Mouse (Mus musculus): ENCODE measurements around the gene Mosmo. TPM values are rescaled to one million over a fixed set of nuclear protein-coding genes. Genes with fewer than 3 reads are reported as not detected.
"Not testable (repeated sequence)": the region's sequence is repeated elsewhere in the genome, so short reads cannot be mapped to it uniquely, and the experiment has no call there.

Mosmo gene
- total and polyA plus RNA-seq, 3 experiments = 30.4 to 127 (median 44.5) TPM

- H3K27me3 ChIP-seq (ENCODE audit: insufficient read depth, low read length) = no peaks in the 10 kb centered on the region
- ATAC-seq (ENCODE audit: extremely low read depth, insufficient number of reproducible peaks, low FRiP score, poor library complexity, severe bottlenecking) (peak; percentile 72), DNase-seq (ENCODE audit: low spot score) (no peak)
- no peak; the same call in 1 of the 2 replicates for TF ChIP-seq TAL1 (conservative IDR thresholded peaks at IDR 0.05; ENCODE audit: low read depth, low read length)
- TF ChIP-seq GATA2 (IDR thresholded peaks at IDR 0.05; ENCODE audit: borderline replicate concordance, low read depth, low read length) = no peak
- TF ChIP-seq POLR2AphosphoS5 (IDR thresholded peaks at IDR 0.05; ENCODE audit: insufficient replicate concordance, low read depth, low read length) = no peak
- no peak for TF ChIP-seq GATA1 (IDR thresholded peaks at IDR 0.05; ENCODE audit: borderline replicate concordance, low read length)
- no peak for TF ChIP-seq CTCF (IDR thresholded peaks at IDR 0.05; ENCODE audit: low read depth, low read length)
- H3K9me3 ChIP-seq (replicated peaks) = no peaks in the 10 kb centered on the region
- H3K4me3 ChIP-seq (ENCODE audit: low read depth, low read length) = no peak overlapping the region
- H3K4me1 ChIP-seq (ENCODE audit: insufficient read depth, low read depth, low read length) = peaks cover 59% of the 10 kb centered on the region
- H3K36me3 ChIP-seq (replicated peaks) = peaks cover 48% of the 10 kb centered on the region
Measured at GRCm38 (mm10) chr7:120695641-120696040, 18.2 kb downstream of the Mosmo start.

- TF ChIP-seq GATA1 (IDR thresholded peaks at IDR 0.05; ENCODE audit: borderline replicate concordance, low read length) = no peak
- Histone ChIP-seq H3K4me3 (ENCODE audit: low read depth, low read length) (peak overlapping the region; percentile 18; the same call in 1 of the 2 replicates), H3K9me3 (replicated peaks) (no peaks in the 10 kb centered on the region), H3K27me3 (ENCODE audit: insufficient read depth, low read length) (no peaks in the 10 kb centered on the region), H3K4me1 (ENCODE audit: insufficient read depth, low read depth, low read length) (peaks cover 63% of the 10 kb centered on the region), H3K36me3 (replicated peaks) (peaks cover 49% of the 10 kb centered on the region)
- ATAC-seq (ENCODE audit: extremely low read depth, insufficient number of reproducible peaks, low FRiP score, poor library complexity, severe bottlenecking) (no peak), DNase-seq (ENCODE audit: low spot score) (no peak)
Measured at GRCm38 (mm10) chr7:120696331-120696730, 18.9 kb downstream of the Mosmo start.

DNA sequence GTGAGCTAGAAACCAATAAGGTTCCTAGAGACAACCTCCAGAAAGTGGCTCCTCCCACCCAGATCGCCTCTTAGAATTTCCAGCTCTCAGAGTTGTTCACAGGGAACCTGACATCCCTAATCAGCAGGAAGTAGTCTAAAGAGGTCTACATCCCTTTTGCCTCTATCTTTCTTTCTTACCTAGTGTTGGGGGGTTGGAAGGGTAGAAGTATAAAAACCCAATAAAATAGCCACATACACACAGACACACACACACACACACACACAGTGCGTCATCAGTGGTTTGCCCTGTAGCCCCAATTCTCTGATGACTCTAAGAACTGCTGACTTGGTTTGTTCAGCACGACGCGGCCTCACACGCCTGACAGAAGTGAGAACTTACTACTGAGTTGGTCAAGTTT, 22.2 kb downstream of the Mosmo start:
- TF ChIP-seq TAL1 (conservative IDR thresholded peaks at IDR 0.05; ENCODE audit: low read depth, low read length) = no peak

DNA sequence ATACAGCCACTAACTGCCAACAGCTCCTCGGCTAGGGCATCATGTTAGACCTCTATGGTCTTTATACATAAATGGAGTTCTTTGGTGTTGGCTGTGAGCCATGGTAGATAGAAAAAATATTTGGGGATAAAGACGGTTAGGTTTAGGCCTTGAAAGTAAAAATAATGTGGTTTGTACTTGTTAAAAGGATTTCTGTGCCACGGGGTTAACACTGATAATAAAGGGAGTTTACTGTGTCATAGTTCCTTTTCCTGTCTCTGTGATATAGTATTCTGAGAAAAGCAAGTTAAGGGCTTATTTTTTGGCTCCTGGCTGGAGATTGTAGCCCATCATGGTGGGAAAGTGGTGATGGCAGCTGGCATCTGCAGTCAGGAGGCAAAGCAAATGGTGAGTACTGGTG, 26.5 kb downstream of the Mosmo start:
- Histone ChIP-seq H3K4me3 (ENCODE audit: low read depth, low read length) (no peak overlapping the region), H3K36me3 (replicated peaks) (peaks cover 35% of the 10 kb centered on the region), H3K9me3 (replicated peaks) (no peaks in the 10 kb centered on the region), H3K4me1 (ENCODE audit: insufficient read depth, low read depth, low read length) (peaks cover 40% of the 10 kb centered on the region), H3K27me3 (ENCODE audit: insufficient read depth, low read length) (no peaks in the 10 kb centered on the region)
- ATAC-seq (ENCODE audit: extremely low read depth, insufficient number of reproducible peaks, low FRiP score, poor library complexity, severe bottlenecking) (no peak), DNase-seq (ENCODE audit: low spot score) (no peak)
- TF ChIP-seq GATA2 (IDR thresholded peaks at IDR 0.05; ENCODE audit: borderline replicate concordance, low read depth, low read length) (no peak), CTCF (IDR thresholded peaks at IDR 0.05; ENCODE audit: low read depth, low read length) (no peak), GATA1 (IDR thresholded peaks at IDR 0.05; ENCODE audit: borderline replicate concordance, low read length) (no peak)

More for the DNA sequence above, 22.2 kb downstream of the Mosmo start:
- no peak for DNase-seq (ENCODE audit: low spot score)
- H3K4me1 ChIP-seq (ENCODE audit: insufficient read depth, low read depth, low read length) = peaks cover 63% of the 10 kb centered on the region
- H3K9me3 ChIP-seq (replicated peaks) = no peaks in the 10 kb centered on the region
- H3K27me3 ChIP-seq (ENCODE audit: insufficient read depth, low read length) = no peaks in the 10 kb centered on the region
- peaks cover 41% of the 10 kb centered on the region for H3K36me3 ChIP-seq (replicated peaks)
- no peak overlapping the region for H3K4me3 ChIP-seq (ENCODE audit: low read depth, low read length)
- ATAC-seq (ENCODE audit: extremely low read depth, insufficient number of reproducible peaks, low FRiP score, poor library complexity, severe bottlenecking) = no peak

DNA sequence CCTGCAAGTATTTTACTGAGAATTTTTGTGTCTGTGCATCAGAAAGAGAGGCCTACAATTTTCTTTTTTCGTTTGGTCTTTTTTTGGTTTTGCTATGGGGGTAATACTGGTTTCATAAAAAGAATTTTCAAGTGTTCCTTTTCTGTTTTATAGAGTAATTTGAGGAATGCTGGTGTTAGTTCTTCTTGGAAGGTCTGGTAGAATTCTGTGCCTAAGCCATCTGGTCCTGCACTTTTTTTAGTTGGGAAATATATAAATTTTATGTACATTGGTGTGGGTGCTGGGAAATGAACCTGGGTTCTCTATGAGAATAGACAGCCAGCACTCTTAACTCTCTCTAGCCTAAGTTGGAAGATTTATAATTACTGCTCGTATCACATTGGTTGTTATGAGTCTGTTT, 34.7 kb downstream of the Mosmo start:
- Histone ChIP-seq H3K36me3 (replicated peaks) (peaks cover 31% of the 10 kb centered on the region), H3K9me3 (replicated peaks) (no peaks in the 10 kb centered on the region), H3K4me3 (ENCODE audit: low read depth, low read length) (no peak overlapping the region), H3K27me3 (ENCODE audit: insufficient read depth, low read length) (no peaks in the 10 kb centered on the region), H3K4me1 (ENCODE audit: insufficient read depth, low read depth, low read length) (peaks cover 23% of the 10 kb centered on the region)
- no peak for DNase-seq (ENCODE audit: low spot score)
- TF ChIP-seq CTCF (IDR thresholded peaks at IDR 0.05; ENCODE audit: low read depth, low read length) (no peak), GATA1 (IDR thresholded peaks at IDR 0.05; ENCODE audit: borderline replicate concordance, low read length) (no peak), GATA2 (IDR thresholded peaks at IDR 0.05; ENCODE audit: borderline replicate concordance, low read depth, low read length) (no peak), POLR2AphosphoS5 (IDR thresholded peaks at IDR 0.05; ENCODE audit: insufficient replicate concordance, low read depth, low read length) (no peak), TAL1 (conservative IDR thresholded peaks at IDR 0.05; ENCODE audit: low read depth, low read length) (no peak)
- ATAC-seq (ENCODE audit: extremely low read depth, insufficient number of reproducible peaks, low FRiP score, poor library complexity, severe bottlenecking) = no peak

- Histone ChIP-seq H3K4me1 (ENCODE audit: insufficient read depth, low read depth, low read length) (peaks cover 22% of the 10 kb centered on the region), H3K4me3 (ENCODE audit: low read depth, low read length) (no peak overlapping the region), H3K36me3 (replicated peaks) (peaks cover 31% of the 10 kb centered on the region), H3K27me3 (ENCODE audit: insufficient read depth, low read length) (no peaks in the 10 kb centered on the region), H3K9me3 (replicated peaks) (no peaks in the 10 kb centered on the region)
- DNase-seq (ENCODE audit: low spot score) (no peak), ATAC-seq (ENCODE audit: extremely low read depth, insufficient number of reproducible peaks, low FRiP score, poor library complexity, severe bottlenecking) (0 out of 2 replicates have a peak, but pooled peaks have one; percentile 15)
- TF ChIP-seq CTCF (IDR thresholded peaks at IDR 0.05; ENCODE audit: low read depth, low read length) (no peak), TAL1 (conservative IDR thresholded peaks at IDR 0.05; ENCODE audit: low read depth, low read length) (0 out of 2 replicates have a peak, but pooled peaks have one; percentile 15)
Measured at GRCm38 (mm10) chr7:120713225-120713624, 35.8 kb downstream of the Mosmo start.

DNA sequence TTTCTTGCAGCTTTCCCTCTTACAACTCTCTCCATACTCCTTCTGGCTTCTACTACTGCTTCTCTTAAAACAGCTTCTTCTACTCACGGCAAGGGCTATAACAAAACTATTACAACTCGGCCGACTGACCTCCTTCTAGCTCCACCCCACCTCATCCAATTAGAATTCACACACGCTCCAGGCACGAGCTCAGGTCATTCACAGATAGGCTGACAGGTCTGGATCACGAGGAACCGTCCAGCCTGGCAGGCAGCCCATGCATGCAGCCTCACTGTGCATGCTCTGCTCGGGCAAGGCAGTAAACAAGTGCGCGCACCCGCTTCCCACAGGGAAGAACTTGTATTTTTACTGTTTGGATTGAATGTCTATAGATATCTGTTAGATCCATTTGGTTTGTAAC, 36.5 kb downstream of the Mosmo start:
- peaks cover 25% of the 10 kb centered on the region for H3K4me1 ChIP-seq (ENCODE audit: insufficient read depth, low read depth, low read length)

More for the DNA sequence above, 36.5 kb downstream of the Mosmo start:
- peaks cover 37% of the 10 kb centered on the region for H3K36me3 ChIP-seq (replicated peaks)
- not testable (repeated sequence) for ATAC-seq (ENCODE audit: extremely low read depth, insufficient number of reproducible peaks, low FRiP score, poor library complexity, severe bottlenecking); DNase-seq (ENCODE audit: low spot score); H3K9me3 ChIP-seq (replicated peaks); H3K27me3 ChIP-seq (ENCODE audit: insufficient read depth, low read length); H3K4me3 ChIP-seq (ENCODE audit: low read depth, low read length)

All from G1E (cell line).